Mouse (Mus musculus): Measurements from ENCODE around the gene Tenm2. TPM values are rescaled to one million over a fixed set of nuclear protein-coding genes. Genes with fewer than 3 reads are reported as not detected.

Tenm2 gene
- polyA plus RNA-seq, 1 experiment from 2014 or later: 30.2 TPM

DNA sequence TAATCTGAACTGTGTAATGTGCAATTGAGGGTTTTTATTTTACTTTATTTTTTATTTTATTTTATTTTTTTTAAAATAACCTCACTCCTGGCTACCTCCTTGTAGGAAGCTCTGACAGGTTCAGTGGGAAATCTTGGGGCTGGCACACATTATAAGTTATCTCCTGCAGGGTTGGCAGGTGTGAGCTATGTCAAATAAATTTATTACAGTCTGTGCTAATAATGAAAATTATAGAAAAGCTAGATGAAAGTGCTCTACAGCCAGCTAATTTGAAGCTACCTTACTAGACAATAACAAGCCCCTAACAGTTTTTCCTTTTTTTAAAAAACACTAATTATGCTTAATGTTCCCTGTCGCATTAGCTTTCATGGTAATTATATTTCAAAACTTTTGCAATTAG, 885.5 kb downstream of the Tenm2 start:
- Histone ChIP-seq H3K4me1 (replicated peaks; ENCODE audit: control insufficient read depth, insufficient read depth, low read length) (peaks cover 10% of the 10 kb centered on the region; the same call in 1 of the 2 replicates), H3K9me3 (ENCODE audit: control insufficient read depth, low read length) (no peaks in the 10 kb centered on the region), H3K4me2 (replicated peaks) (no peak overlapping the region), H3K36me3 (replicated peaks; ENCODE audit: control insufficient read depth, insufficient read depth) (no peaks in the 10 kb centered on the region), H3K27me3 (ENCODE audit: control insufficient read depth, insufficient read depth, low read length) (no peaks in the 10 kb centered on the region), H3K4me3 (replicated peaks; ENCODE audit: low read length) (no peak overlapping the region), H3K27ac (no peak overlapping the region), H3K9ac (no peak overlapping the region)
- WGBS: 70% methylated on average over 1 of the region's 1 CpGs
- no peak for ATAC-seq (ENCODE audit: low FRiP score)
- no peak for DNase-seq (ENCODE audit: low spot score)

DNA sequence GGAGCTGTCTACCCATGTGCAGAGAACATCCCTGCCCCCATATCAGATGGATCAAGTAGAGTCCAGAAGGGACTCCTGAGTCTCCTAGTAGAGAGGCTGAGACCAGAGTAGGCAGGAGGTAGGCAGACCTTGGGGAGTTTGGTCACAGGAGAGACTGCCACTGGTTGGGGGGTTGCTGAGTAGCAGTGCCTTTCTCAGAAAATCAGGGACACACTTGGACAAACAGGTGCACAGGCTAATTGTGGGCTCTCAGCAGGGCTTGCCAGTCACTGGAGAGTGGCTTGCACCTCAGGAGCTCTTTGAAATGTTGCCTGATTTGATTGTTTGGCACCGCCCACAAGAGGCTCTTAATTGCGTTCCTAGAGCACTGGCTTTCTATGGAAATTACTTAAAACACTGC, 885.9 kb downstream of the Tenm2 start:
- peaks cover 10% of the 10 kb centered on the region; the same call in 1 of the 2 replicates for H3K4me1 ChIP-seq (replicated peaks; ENCODE audit: control insufficient read depth, insufficient read depth, low read length)
- H3K36me3 ChIP-seq (replicated peaks; ENCODE audit: control insufficient read depth, insufficient read depth): no peaks in the 10 kb centered on the region
- H3K9ac ChIP-seq: no peak overlapping the region
- H3K9me3 ChIP-seq (ENCODE audit: control insufficient read depth, low read length): no peaks in the 10 kb centered on the region
- DNase-seq (ENCODE audit: low spot score) (no peak), ATAC-seq (ENCODE audit: low FRiP score) (no peak)
- 0 out of 2 replicates have a peak overlapping the region, but pooled peaks have one; percentile 9 for H3K27ac ChIP-seq
- WGBS: 36% methylated on average over 2 of the region's 2 CpGs
- H3K4me3 ChIP-seq (replicated peaks; ENCODE audit: low read length): no peak overlapping the region
- no peak overlapping the region for H3K4me2 ChIP-seq (replicated peaks)
- no peaks in the 10 kb centered on the region for H3K27me3 ChIP-seq (ENCODE audit: control insufficient read depth, insufficient read depth, low read length)

DNA sequence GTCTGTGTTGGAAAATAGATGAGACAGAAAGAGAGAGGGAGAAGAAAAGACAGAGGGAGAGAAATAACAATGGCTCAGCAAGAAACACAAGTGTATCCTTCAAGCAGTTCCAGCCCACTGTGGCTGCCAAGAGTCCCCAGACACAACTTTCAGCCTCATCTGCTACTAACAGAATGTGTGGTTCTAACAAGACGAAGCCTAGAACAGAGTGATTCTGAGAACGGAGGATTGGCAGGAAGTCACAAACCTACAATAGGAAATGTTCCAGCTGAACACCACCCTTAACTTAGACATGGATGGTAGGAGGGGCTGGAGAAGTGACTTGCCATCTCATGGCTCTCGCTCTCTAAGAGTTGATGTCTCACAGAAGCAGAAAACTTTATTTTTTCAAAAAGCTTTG, 894.0 kb downstream of the Tenm2 start:
- whole genome bisulfite sequencing: 90% methylated on average over 3 of the region's 3 CpGs
- H3K4me3 ChIP-seq (replicated peaks; ENCODE audit: low read length): no peak overlapping the region
- ATAC-seq (ENCODE audit: low FRiP score) (no peak), DNase-seq (ENCODE audit: low spot score) (no peak)
- no peaks in the 10 kb centered on the region for H3K9me3 ChIP-seq (ENCODE audit: control insufficient read depth, low read length)
- no peak overlapping the region for H3K27ac ChIP-seq
- no peaks in the 10 kb centered on the region for H3K27me3 ChIP-seq (ENCODE audit: control insufficient read depth, insufficient read depth, low read length)
- no peaks in the 10 kb centered on the region for H3K4me1 ChIP-seq (replicated peaks; ENCODE audit: control insufficient read depth, insufficient read depth, low read length)
- H3K9ac ChIP-seq: no peak overlapping the region
- H3K36me3 ChIP-seq (replicated peaks; ENCODE audit: control insufficient read depth, insufficient read depth): no peaks in the 10 kb centered on the region
- H3K4me2 ChIP-seq (replicated peaks): no peak overlapping the region

DNA sequence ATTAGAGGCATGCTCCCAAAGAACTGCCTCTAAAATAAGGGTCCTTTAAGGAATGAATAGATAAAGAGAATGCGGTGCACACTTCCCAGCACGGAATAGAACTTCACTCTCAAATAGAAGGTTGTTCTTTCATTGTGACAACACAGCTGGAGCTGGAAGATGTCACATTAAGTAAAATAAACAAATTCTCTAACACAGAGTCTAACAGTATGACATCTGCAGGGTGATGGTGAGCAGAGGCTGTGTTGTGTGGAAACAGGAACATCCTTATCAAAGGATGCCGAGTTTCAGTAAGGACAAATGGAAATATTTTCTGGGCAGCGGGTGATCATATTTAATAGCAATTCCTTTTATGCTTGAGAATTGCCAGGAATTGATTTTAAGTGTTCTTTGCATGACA, 897.3 kb downstream of the Tenm2 start:
- WGBS: 80% methylated on average over 4 of the region's 4 CpGs
- Histone ChIP-seq H3K9me3 (ENCODE audit: control insufficient read depth, low read length) (no peaks in the 10 kb centered on the region), H3K27me3 (ENCODE audit: control insufficient read depth, insufficient read depth, low read length) (no peaks in the 10 kb centered on the region), H3K4me2 (replicated peaks) (no peak overlapping the region), H3K27ac (no peak overlapping the region), H3K36me3 (replicated peaks; ENCODE audit: control insufficient read depth, insufficient read depth) (no peaks in the 10 kb centered on the region), H3K9ac (no peak overlapping the region), H3K4me3 (replicated peaks; ENCODE audit: low read length) (no peak overlapping the region), H3K4me1 (replicated peaks; ENCODE audit: control insufficient read depth, insufficient read depth, low read length) (peaks cover 6% of the 10 kb centered on the region)
- DNase-seq (ENCODE audit: low spot score): no peak
- no peak for ATAC-seq (ENCODE audit: low FRiP score)

DNA sequence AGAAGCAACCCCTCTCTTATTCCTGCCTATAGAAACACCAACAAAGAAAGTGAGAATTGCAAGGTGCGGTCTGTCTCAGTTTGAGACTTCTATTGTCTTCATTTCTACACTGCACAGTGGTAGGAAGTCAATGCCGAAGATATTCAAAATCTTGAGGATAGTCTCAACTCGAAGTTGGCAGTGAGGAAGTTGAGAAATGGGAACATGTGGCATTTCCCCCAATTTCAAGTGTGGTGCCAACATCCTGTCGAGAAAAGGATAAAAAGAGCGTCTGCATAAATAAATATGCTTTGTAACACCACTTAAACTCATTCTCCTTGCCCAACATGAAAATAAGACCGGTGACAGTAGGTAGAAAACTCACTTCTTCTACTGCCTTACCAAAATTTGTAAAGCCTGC, 898.7 kb downstream of the Tenm2 start:
- Histone ChIP-seq H3K27ac (no peak overlapping the region), H3K4me2 (replicated peaks) (no peak overlapping the region), H3K36me3 (replicated peaks; ENCODE audit: control insufficient read depth, insufficient read depth) (no peaks in the 10 kb centered on the region), H3K4me3 (replicated peaks; ENCODE audit: low read length) (no peak overlapping the region), H3K9me3 (ENCODE audit: control insufficient read depth, low read length) (no peaks in the 10 kb centered on the region), H3K4me1 (replicated peaks; ENCODE audit: control insufficient read depth, insufficient read depth, low read length) (peaks cover 11% of the 10 kb centered on the region), H3K27me3 (ENCODE audit: control insufficient read depth, insufficient read depth, low read length) (no peaks in the 10 kb centered on the region), H3K9ac (no peak overlapping the region)
- ATAC-seq (ENCODE audit: low FRiP score) (no peak), DNase-seq (ENCODE audit: low spot score) (no peak)
- WGBS: 89% methylated on average over 6 of the region's 6 CpGs

DNA sequence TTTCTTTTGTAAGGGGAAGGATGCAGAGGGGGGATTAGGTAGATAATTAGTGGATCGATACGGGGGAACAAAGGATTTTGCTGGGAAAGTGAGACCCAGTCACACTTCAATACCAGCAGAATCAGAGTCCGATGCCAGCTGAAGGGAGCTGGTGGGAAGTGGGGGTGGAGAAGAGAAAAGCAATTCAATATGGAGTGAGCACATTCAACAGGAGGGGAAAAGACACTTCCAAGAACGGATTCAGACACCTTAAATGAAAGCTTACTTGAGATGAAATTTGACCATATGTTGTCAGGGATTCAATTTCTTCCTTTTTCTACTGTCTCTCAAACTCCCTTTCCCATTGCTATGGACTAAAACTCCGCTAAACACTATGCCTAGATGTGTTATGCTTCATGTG, 900.6 kb downstream of the Tenm2 start:
- ATAC-seq (ENCODE audit: low FRiP score): no peak
- no peaks in the 10 kb centered on the region for H3K36me3 ChIP-seq (replicated peaks; ENCODE audit: control insufficient read depth, insufficient read depth)
- 66% methylated on average over 5 of the region's 5 CpGs for WGBS
- no peak overlapping the region for H3K9ac ChIP-seq
- no peak for DNase-seq (ENCODE audit: low spot score)
- H3K4me1 ChIP-seq (replicated peaks; ENCODE audit: control insufficient read depth, insufficient read depth, low read length): peaks cover 22% of the 10 kb centered on the region
- no peaks in the 10 kb centered on the region for H3K27me3 ChIP-seq (ENCODE audit: control insufficient read depth, insufficient read depth, low read length)
- no peak overlapping the region for H3K4me3 ChIP-seq (replicated peaks; ENCODE audit: low read length)
- H3K4me2 ChIP-seq (replicated peaks): no peak overlapping the region
- H3K9me3 ChIP-seq (ENCODE audit: control insufficient read depth, low read length): no peaks in the 10 kb centered on the region
- no peak overlapping the region for H3K27ac ChIP-seq

DNA sequence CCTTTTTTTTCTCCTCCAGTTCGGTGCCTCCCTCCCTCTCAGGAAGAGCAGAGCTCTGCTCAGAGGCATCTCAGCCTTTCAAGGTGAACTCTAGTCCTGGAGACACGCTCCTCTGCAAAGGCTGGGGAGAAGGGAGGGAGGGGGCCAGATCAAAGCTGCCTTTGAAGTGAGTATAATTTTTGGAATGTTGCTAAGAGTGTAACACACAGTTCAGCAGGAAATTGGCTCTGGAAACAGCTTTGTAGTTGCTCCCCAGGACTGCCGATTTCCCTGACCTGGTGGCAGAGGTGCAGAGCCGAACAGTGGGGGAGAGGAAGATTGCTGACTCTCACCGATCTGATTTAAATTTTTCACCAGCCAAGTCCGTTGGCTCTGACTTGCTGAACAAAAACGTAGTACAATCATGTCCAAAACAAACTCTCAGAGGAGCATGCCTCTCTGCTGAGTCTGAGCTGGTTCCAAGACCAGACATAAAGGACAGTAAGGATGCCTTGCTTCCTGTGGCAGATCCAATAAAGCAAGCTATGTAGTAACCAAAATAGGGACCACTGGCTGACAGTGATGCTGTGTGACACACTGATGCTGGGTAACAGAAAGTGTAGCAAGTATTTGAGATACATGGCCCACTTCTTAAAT, 901.5 kb downstream of the Tenm2 start:
- Histone ChIP-seq H3K36me3 (replicated peaks; ENCODE audit: control insufficient read depth, insufficient read depth) (no peaks in the 10 kb centered on the region), H3K4me3 (replicated peaks; ENCODE audit: low read length) (no peak overlapping the region), H3K9me3 (ENCODE audit: control insufficient read depth, low read length) (no peaks in the 10 kb centered on the region), H3K4me1 (replicated peaks; ENCODE audit: control insufficient read depth, insufficient read depth, low read length) (peaks cover 22% of the 10 kb centered on the region), H3K9ac (no peak overlapping the region), H3K27ac (peak overlapping the region; percentile 45; the same call in 1 of the 2 replicates), H3K27me3 (ENCODE audit: control insufficient read depth, insufficient read depth, low read length) (no peaks in the 10 kb centered on the region), H3K4me2 (replicated peaks) (no peak overlapping the region)
- 14% methylated on average over 7 of the region's 7 CpGs for WGBS
- DNase-seq (ENCODE audit: low spot score) (peak; percentile 32), ATAC-seq (ENCODE audit: low FRiP score) (peak; percentile 51; the same call in 1 of the 2 replicates)

DNA sequence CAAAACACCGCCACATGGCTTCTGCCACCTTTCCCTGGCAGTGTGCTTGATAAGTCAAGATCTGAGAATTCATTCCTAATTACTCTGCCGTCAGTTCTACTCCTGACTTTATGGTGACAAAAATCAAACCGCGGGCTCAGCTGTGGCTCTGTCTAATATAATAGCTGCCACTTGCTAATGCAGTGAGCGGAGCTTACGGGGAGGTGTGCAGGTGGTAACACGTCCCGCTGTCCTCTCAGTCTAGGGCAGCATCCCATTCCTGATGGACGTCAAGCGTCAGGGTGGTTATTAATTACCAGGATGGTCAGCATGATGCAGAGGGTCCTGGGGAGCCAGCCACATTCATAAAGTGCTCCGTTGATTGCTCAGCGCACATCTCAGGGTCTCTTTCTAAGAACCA, 903.5 kb downstream of the Tenm2 start:
- DNase-seq (ENCODE audit: low spot score): no peak
- Histone ChIP-seq H3K4me1 (replicated peaks; ENCODE audit: control insufficient read depth, insufficient read depth, low read length) (peaks cover 22% of the 10 kb centered on the region), H3K4me3 (replicated peaks; ENCODE audit: low read length) (no peak overlapping the region), H3K36me3 (replicated peaks; ENCODE audit: control insufficient read depth, insufficient read depth) (no peaks in the 10 kb centered on the region), H3K9me3 (ENCODE audit: control insufficient read depth, low read length) (no peaks in the 10 kb centered on the region), H3K27ac (peak overlapping the region; percentile 26; the same call in 1 of the 2 replicates), H3K4me2 (replicated peaks) (0 out of 2 replicates have a peak overlapping the region, but pooled peaks have one; percentile 1), H3K9ac (no peak overlapping the region), H3K27me3 (ENCODE audit: control insufficient read depth, insufficient read depth, low read length) (no peaks in the 10 kb centered on the region)
- WGBS: 47% methylated on average over 12 of the region's 12 CpGs
- peak; percentile 31; the same call in 1 of the 2 replicates for ATAC-seq (ENCODE audit: low FRiP score)

DNA sequence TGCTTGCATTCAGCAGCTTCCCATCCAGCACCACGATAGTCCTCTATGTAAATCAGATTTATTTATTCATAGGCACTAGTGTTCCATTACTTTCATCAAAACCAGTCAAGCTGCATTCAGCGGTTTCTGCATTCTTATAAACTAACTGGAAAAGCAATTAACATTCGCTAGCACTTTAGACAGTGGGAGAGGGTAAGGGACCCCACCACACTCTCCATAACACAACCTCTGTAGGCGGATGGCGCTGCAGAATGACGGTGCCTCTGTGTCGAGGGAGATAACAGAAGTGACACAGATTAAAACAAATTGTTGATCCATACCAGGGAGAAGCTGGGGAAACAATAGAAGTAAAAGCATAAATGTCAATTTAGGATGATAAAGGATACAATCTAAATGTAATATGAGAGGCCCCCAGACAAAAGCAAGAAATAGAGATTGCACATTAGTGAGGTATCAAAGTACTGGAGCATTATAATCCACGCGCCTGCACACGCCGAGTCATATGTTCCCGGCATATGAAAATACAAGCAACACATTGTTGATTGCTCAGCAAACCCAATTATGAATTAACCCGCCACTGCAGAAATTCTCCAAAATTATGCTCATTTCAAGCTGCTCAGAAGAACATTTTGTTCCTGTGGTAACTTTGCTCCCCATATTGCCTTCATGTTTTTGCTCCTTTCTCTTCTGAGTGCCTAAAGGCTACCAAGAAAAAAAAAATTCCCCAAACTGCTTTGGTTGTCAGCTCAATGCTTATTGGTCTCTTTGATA, 904.2 kb downstream of the Tenm2 start:
- ATAC-seq (ENCODE audit: low FRiP score) (peak; percentile 43; the same call in 1 of the 2 replicates), DNase-seq (ENCODE audit: low spot score) (no peak)
- WGBS: 48% methylated on average over 13 of the region's 13 CpGs
- Histone ChIP-seq H3K27ac (peak overlapping the region; percentile 26; the same call in 1 of the 2 replicates), H3K36me3 (replicated peaks; ENCODE audit: control insufficient read depth, insufficient read depth) (no peaks in the 10 kb centered on the region), H3K9ac (no peak overlapping the region), H3K9me3 (ENCODE audit: control insufficient read depth, low read length) (no peaks in the 10 kb centered on the region), H3K4me1 (replicated peaks; ENCODE audit: control insufficient read depth, insufficient read depth, low read length) (peaks cover 22% of the 10 kb centered on the region), H3K4me2 (replicated peaks) (0 out of 2 replicates have a peak overlapping the region, but pooled peaks have one; percentile 1), H3K27me3 (ENCODE audit: control insufficient read depth, insufficient read depth, low read length) (no peaks in the 10 kb centered on the region), H3K4me3 (replicated peaks; ENCODE audit: low read length) (no peak overlapping the region)
